Mouse (Mus musculus): ENCODE results near the gene Yap1. TPM values are rescaled to one million over a fixed set of nuclear protein-coding genes. Genes with fewer than 3 reads are reported as not detected.

Yap1 gene
- polyA plus RNA-seq, 1 experiment from 2014 or later, result 8.9 TPM

- Histone ChIP-seq H3K27me3 (no peaks in the 10 kb centered on the region), H3K27ac (replicated peaks) (no peak overlapping the region), H3K4me2 (replicated peaks) (no peak overlapping the region), H3K4me1 (peaks cover 16% of the 10 kb centered on the region), H3K36me3 (no peaks in the 10 kb centered on the region), H3K9me3 (no peaks in the 10 kb centered on the region), H3K9ac (replicated peaks) (no peak overlapping the region), H3K4me3 (no peak overlapping the region)
- WGBS, result 84% methylated on average over 3 of the region's 3 CpGs
- ATAC-seq (replicated peaks), result no peak
These were observed 38.8 kb downstream of the Yap1 start for GRCm38 (mm10) chr9:7965590-7965989.

GRCm38 (mm10) chr9:7963867-7964266, 40.5 kb downstream of the Yap1 start:
- ATAC-seq (replicated peaks), result no peak
- no peaks in the 10 kb centered on the region for H3K27me3 ChIP-seq

GRCm38 (mm10) chr9:7962915-7963314, 41.5 kb downstream of the Yap1 start:
- Histone ChIP-seq H3K4me3 (no peak overlapping the region), H3K27me3 (no peaks in the 10 kb centered on the region), H3K4me1 (peaks cover 28% of the 10 kb centered on the region), H3K9me3 (no peaks in the 10 kb centered on the region), H3K27ac (replicated peaks) (no peak overlapping the region), H3K4me2 (replicated peaks) (no peak overlapping the region), H3K9ac (replicated peaks) (no peak overlapping the region), H3K36me3 (no peaks in the 10 kb centered on the region)
- WGBS, result 88% methylated on average over 7 of the region's 7 CpGs
- ATAC-seq (replicated peaks), result no peak

More at GRCm38 (mm10) chr9:7963867-7964266, 40.5 kb downstream of the Yap1 start:
- no peak overlapping the region for H3K9ac ChIP-seq (replicated peaks)
- H3K4me2 ChIP-seq (replicated peaks), result no peak overlapping the region
- 89% methylated on average over 2 of the region's 2 CpGs for WGBS
- H3K4me3 ChIP-seq, result no peak overlapping the region
- H3K9me3 ChIP-seq, result no peaks in the 10 kb centered on the region
- no peak overlapping the region for H3K27ac ChIP-seq (replicated peaks)
- H3K4me1 ChIP-seq, result peaks cover 26% of the 10 kb centered on the region
- H3K36me3 ChIP-seq, result no peaks in the 10 kb centered on the region

DNA sequence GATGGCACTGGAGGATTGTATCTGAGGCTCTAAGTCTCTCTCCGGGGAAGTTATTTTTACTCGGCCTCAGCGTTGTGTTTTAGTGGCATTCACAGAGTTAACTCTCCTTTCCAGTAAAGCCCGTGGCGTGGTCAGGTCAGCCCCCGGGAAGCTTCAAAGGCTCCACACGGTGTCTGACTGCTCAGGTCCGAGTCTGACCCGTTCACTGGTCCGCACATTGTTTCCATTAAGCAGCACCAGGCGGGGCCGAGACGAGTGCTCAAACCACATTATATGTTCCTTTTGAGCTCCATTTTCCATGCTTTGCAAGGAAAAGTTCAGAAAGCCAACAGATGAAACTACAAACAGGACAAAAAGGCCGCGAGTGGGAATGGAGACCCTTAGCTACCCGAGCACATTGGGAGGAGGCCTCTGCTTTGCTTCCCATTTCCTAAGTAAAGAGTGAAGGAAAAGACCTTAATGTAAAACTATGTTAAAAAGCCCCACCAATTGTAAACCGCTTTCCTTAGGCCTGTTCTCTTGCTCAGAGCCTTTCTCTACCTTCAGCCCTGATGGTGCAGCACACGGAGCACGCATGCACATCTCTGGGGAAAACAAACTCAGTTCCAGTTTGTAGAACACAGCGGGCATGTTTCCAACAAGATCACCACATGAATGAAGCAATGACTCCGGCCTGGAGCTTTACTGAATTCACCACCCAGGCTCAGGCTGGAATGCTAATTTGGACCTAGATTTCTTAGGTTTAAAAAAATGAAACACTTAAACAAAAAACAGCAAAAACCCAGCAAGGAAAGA, 42.8 kb downstream of the Yap1 start:
- H3K4me1 ChIP-seq, result peaks cover 36% of the 10 kb centered on the region
- H3K36me3 ChIP-seq, result no peaks in the 10 kb centered on the region
- H3K9ac ChIP-seq (replicated peaks), result no peak overlapping the region
- peak overlapping the region; percentile 67 for H3K27ac ChIP-seq (replicated peaks)
- H3K4me3 ChIP-seq, result no peak overlapping the region
- 0 out of 2 replicates have a peak, but pooled peaks have one; percentile 11 for ATAC-seq (replicated peaks)
- no peaks in the 10 kb centered on the region for H3K27me3 ChIP-seq
- no peak overlapping the region; the same call in 1 of the 2 replicates for H3K4me2 ChIP-seq (replicated peaks)
- 30% methylated on average over 21 of the region's 21 CpGs for WGBS
- H3K9me3 ChIP-seq, result no peaks in the 10 kb centered on the region

DNA sequence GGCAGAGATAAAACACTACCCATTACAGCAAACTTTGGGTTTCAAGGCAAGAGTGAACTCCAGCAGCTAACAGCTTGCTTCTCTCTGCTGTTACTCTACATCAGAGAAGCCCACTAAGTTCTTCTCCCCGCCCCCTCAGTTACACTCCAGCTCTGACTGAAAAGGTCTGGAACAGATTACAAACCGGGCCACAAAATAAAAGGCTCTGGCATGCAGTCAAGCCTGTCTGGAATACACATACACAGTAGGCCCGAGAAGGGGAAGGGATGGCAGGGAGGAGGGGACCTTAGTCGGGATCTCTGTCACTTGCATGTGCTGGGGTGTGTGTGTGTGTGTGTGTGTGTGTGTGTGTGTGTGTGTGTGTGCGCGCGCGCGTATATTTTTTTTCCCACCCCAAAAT, 44.0 kb downstream of the Yap1 start:
- 47% methylated on average over 9 of the region's 9 CpGs for WGBS
- peak overlapping the region; percentile 67 for H3K27ac ChIP-seq (replicated peaks)
- no peak overlapping the region for H3K4me3 ChIP-seq
- no peaks in the 10 kb centered on the region for H3K27me3 ChIP-seq
- H3K36me3 ChIP-seq, result no peaks in the 10 kb centered on the region
- no peak overlapping the region for H3K9ac ChIP-seq (replicated peaks)
- no peak overlapping the region for H3K4me2 ChIP-seq (replicated peaks)
- peaks cover 36% of the 10 kb centered on the region for H3K4me1 ChIP-seq
- H3K9me3 ChIP-seq, result no peaks in the 10 kb centered on the region
- peak; percentile 87 for ATAC-seq (replicated peaks)

DNA sequence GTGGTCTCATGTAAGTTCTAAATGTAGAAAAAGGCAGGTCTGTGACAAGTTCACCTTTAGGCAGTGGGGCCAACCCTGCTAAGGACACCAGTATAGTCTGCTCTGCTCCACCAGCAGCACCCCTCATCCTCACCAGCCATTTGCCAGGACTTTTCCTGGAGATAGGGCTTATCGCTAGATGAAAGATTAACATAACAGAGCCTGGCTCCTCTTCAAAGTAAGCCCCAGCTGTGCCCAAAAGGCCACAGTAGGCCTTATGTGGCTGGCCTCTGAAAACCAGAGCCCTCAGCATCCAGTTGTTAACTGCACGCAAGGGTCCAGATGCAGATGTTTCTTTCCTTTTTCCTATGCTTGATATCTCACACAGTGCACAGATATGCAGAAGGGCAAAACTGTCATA, 45.1 kb downstream of the Yap1 start:
- Histone ChIP-seq H3K36me3 (no peaks in the 10 kb centered on the region), H3K9ac (replicated peaks) (no peak overlapping the region), H3K4me2 (replicated peaks) (no peak overlapping the region), H3K4me3 (no peak overlapping the region), H3K27ac (replicated peaks) (no peak overlapping the region), H3K9me3 (no peaks in the 10 kb centered on the region), H3K27me3 (no peaks in the 10 kb centered on the region), H3K4me1 (peaks cover 36% of the 10 kb centered on the region)
- WGBS, result 84% methylated on average over 2 of the region's 2 CpGs
- ATAC-seq (replicated peaks), result no peak

DNA sequence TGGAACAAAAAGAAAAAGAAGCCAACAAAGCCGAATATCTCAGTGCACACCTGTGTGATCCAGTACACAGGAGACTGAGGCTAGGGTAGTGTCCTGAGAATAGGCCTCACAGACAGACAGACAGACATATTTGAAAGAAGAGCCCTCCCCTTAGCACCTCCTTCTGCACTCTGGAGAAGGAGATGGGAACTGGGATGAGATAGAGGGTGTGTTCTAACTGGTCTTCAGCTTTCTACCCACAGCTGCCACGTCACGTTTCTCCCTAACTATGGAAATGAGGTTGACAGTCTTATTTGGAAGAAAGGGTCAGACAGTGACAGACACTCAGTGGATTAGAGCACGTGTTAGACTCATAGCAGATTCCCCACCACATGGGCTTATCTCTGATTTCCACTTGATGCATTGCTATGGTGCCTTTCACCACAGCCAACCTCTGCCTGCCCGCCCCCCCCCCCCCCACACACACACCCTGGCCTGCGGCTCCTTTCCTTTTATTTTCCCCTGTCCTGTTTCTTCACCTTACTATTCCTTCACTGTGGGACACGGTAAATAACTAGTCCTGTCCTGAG, 46.3 kb downstream of the Yap1 start:
- Histone ChIP-seq H3K9ac (replicated peaks) (no peak overlapping the region), H3K27ac (replicated peaks) (peak overlapping the region; percentile 12; the same call in 1 of the 2 replicates), H3K4me2 (replicated peaks) (no peak overlapping the region), H3K9me3 (no peaks in the 10 kb centered on the region), H3K4me1 (peaks cover 36% of the 10 kb centered on the region), H3K36me3 (no peaks in the 10 kb centered on the region), H3K4me3 (no peak overlapping the region), H3K27me3 (no peaks in the 10 kb centered on the region)
- no peak for ATAC-seq (replicated peaks)
- 62% methylated on average over 7 of the region's 7 CpGs for WGBS

GRCm38 (mm10) chr9:7957407-7957806, 47.0 kb downstream of the Yap1 start:
- H3K36me3 ChIP-seq, result no peaks in the 10 kb centered on the region
- ATAC-seq (replicated peaks), result peak; percentile 58

GRCm38 (mm10) chr9:7956400-7956799, 48.0 kb downstream of the Yap1 start:
- H3K4me2 ChIP-seq (replicated peaks), result no peak overlapping the region
- 93% methylated on average over 8 of the region's 8 CpGs for WGBS
- peaks cover 28% of the 10 kb centered on the region for H3K4me1 ChIP-seq
- no peaks in the 10 kb centered on the region for H3K27me3 ChIP-seq
- no peak for ATAC-seq (replicated peaks)
- no peaks in the 10 kb centered on the region for H3K36me3 ChIP-seq
- no peak overlapping the region for H3K27ac ChIP-seq (replicated peaks)
- H3K9me3 ChIP-seq, result no peaks in the 10 kb centered on the region
- H3K4me3 ChIP-seq, result no peak overlapping the region
- H3K9ac ChIP-seq (replicated peaks), result no peak overlapping the region

More at GRCm38 (mm10) chr9:7957407-7957806, 47.0 kb downstream of the Yap1 start:
- Histone ChIP-seq H3K27me3 (no peaks in the 10 kb centered on the region), H3K4me2 (replicated peaks) (no peak overlapping the region), H3K27ac (replicated peaks) (peak overlapping the region; percentile 12; the same call in 1 of the 2 replicates), H3K9me3 (no peaks in the 10 kb centered on the region), H3K4me1 (peaks cover 36% of the 10 kb centered on the region), H3K9ac (replicated peaks) (no peak overlapping the region), H3K4me3 (no peak overlapping the region)
- WGBS, result 54% methylated on average over 2 of the region's 2 CpGs

DNA sequence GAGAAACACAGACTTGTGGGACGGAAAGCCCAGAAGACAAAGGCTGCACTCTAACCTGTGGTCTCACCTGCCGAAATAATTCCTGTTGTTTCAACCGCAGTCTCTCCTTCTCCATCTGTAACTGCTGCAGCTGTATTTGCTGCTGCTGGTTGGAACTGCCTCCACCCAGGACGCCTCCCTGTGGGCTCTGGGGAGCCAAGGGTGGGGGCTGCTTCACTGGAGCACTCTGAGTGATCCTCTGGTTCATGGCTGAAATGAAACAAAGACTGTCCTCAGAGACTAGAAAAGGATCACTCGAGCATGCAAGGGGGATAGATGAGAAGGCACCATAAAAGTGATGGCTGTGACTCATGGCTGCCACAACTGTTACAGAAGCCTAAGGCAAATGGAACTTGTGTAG, 51.5 kb downstream of the Yap1 start:
- no peak for ATAC-seq (replicated peaks)
- no peak overlapping the region for H3K9ac ChIP-seq (replicated peaks)
- 76% methylated on average over 5 of the region's 5 CpGs for WGBS
- no peaks in the 10 kb centered on the region for H3K36me3 ChIP-seq
- no peak overlapping the region for H3K4me2 ChIP-seq (replicated peaks)
- no peaks in the 10 kb centered on the region for H3K9me3 ChIP-seq
- peaks cover 7% of the 10 kb centered on the region for H3K4me1 ChIP-seq
- H3K27me3 ChIP-seq, result no peaks in the 10 kb centered on the region
- H3K4me3 ChIP-seq, result no peak overlapping the region
- no peak overlapping the region for H3K27ac ChIP-seq (replicated peaks)

- ATAC-seq (replicated peaks), result no peak
- Histone ChIP-seq H3K36me3 (no peaks in the 10 kb centered on the region), H3K4me1 (no peaks in the 10 kb centered on the region), H3K27me3 (no peaks in the 10 kb centered on the region), H3K4me3 (no peak overlapping the region), H3K27ac (replicated peaks) (no peak overlapping the region), H3K4me2 (replicated peaks) (no peak overlapping the region), H3K9me3 (no peaks in the 10 kb centered on the region), H3K9ac (replicated peaks) (no peak overlapping the region)
- 88% methylated on average over 7 of the region's 7 CpGs for WGBS
These were observed 54.2 kb downstream of the Yap1 start for GRCm38 (mm10) chr9:7950211-7950644.

GRCm38 (mm10) chr9:7947946-7948345, 56.5 kb downstream of the Yap1 start:
- Histone ChIP-seq H3K27ac (replicated peaks) (no peak overlapping the region), H3K9me3 (no peaks in the 10 kb centered on the region)
- no peak for ATAC-seq (replicated peaks)

More at GRCm38 (mm10) chr9:7947946-7948345, 56.5 kb downstream of the Yap1 start:
- Histone ChIP-seq H3K36me3 (no peaks in the 10 kb centered on the region), H3K9ac (replicated peaks) (no peak overlapping the region), H3K4me3 (no peak overlapping the region), H3K27me3 (no peaks in the 10 kb centered on the region), H3K4me2 (replicated peaks) (no peak overlapping the region), H3K4me1 (no peaks in the 10 kb centered on the region)
- WGBS, result 93% methylated on average over 4 of the region's 4 CpGs
